Mouse (Mus musculus) testis, adult 2 months (tissue): ENCODE data around the gene Efcc1.

ENCODE experiments used
- CTCF ChIP-seq: fragments of 200-500 bp; IDR thresholded peaks from 2 replicates; pipeline ENCODE4 v1.5.1; 2012; ENCODE audit warnings: low read depth, mild to moderate bottlenecking, inconsistent platforms, low read length, moderate library complexity; ENCODE audit not compliant: control insufficient read depth, insufficient read depth, insufficient replicate concordance
- POLR2A ChIP-seq: fragments of 200-500 bp; IDR thresholded peaks from 2 replicates; pipeline ENCODE4 v1.6.1; 2012; ENCODE audit warnings: low read depth, mild to moderate bottlenecking, inconsistent platforms, low read length, moderate library complexity; ENCODE audit not compliant: control insufficient read depth

DNA sequence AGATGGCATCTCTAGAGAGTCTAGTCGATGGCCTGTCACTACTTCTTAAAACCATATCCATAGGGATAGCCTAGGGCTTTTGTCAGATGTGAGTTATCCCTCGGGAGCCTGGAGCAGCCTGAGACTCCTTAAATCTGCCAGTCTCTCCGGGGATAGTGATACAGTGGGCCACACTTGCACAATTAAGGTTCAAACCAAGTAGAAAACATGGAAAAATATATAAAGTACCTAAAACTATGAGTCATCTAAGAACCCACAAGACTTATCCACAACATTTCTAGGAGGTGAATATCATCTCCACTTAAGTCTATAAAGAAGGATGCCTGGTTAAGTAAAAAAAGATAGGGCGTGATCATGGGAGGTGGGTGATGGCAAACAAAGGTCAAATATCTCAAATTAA is 18.4 kb upstream of the Efcc1 start:
- TF ChIP-seq CTCF: no peak
- TF ChIP-seq POLR2A: no peak
